Mouse (Mus musculus) stomach, postnatal 0 days (tissue): ENCODE measurements around the gene Tomm20l.

Experiments
- CTCF ChIP-seq: IDR thresholded peaks from 2 replicates; pipeline ENCODE4 v1.5.1; 2016; ENCODE audit warnings: antibody characterized with exemption, low read depth, mild to moderate bottlenecking, moderate library complexity
- EP300 ChIP-seq: optimal IDR thresholded peaks from 2 replicates; pipeline ENCODE3; 2016; ENCODE audit warnings: antibody characterized with exemption

- no peak for TF ChIP-seq EP300
- peak; percentile 15; the same call in 1 of the 2 replicates for TF ChIP-seq CTCF
Measured at GRCm38 (mm10) chr12:71136130-71136973, 25.1 kb downstream of the Tomm20l start, which contains the start of the genes Timm9 and 2700049A03Rik.
